Mouse (Mus musculus): ENCODE data around the gene Hnrnpr. TPM values are rescaled to one million over a fixed set of nuclear protein-coding genes. Genes with fewer than 3 reads are reported as not detected.
A peak's percentile ranks its signal among the peaks of the same experiment; 100 is the strongest.

The Hnrnpr gene
- polyA plus RNA-seq, 1 experiment from 2014 or later = 196 TPM

GRCm38 (mm10) chr4:136312616-136313015, 1.9 kb downstream of the Hnrnpr start:
- no peak for DNase-seq (ENCODE audit: low spot score)
- no peak overlapping the region for H3K9ac ChIP-seq (ENCODE audit: low read length)
- 34% methylated on average over 4 of the region's 4 CpGs for WGBS
- H3K27me3 ChIP-seq (ENCODE audit: control insufficient read depth, insufficient read depth, low read length) = no peaks in the 10 kb centered on the region
- peak overlapping the region; percentile 62 for H3K4me2 ChIP-seq (ENCODE audit: low read depth, severe bottlenecking)
- H3K4me1 ChIP-seq (ENCODE audit: control insufficient read depth, insufficient read depth, low read length) = peaks cover 9% of the 10 kb centered on the region
- H3K4me3 ChIP-seq (ENCODE audit: low read depth, low read length) = peak overlapping the region; percentile 100
- H3K36me3 ChIP-seq (ENCODE audit: control insufficient read depth, insufficient read depth, low read length) = peaks cover 2% of the 10 kb centered on the region; the same call in 1 of the 2 replicates
- no peak overlapping the region for H3K27ac ChIP-seq (replicated peaks; ENCODE audit: low read depth, low read length)
- no peaks in the 10 kb centered on the region for H3K9me3 ChIP-seq (ENCODE audit: control insufficient read depth, low read length)
- ATAC-seq (ENCODE audit: insufficient number of reproducible peaks, low FRiP score, low TSS enrichment, low read depth) = no peak

GRCm38 (mm10) chr4:136317667-136318066, 6.9 kb downstream of the Hnrnpr start:
- ATAC-seq (ENCODE audit: insufficient number of reproducible peaks, low FRiP score, low TSS enrichment, low read depth) (no peak), DNase-seq (ENCODE audit: low spot score) (no peak)
- H3K27me3 ChIP-seq (ENCODE audit: control insufficient read depth, insufficient read depth, low read length) = no peaks in the 10 kb centered on the region
- no peak overlapping the region for H3K27ac ChIP-seq (replicated peaks; ENCODE audit: low read depth, low read length)
- H3K9ac ChIP-seq (ENCODE audit: low read length) = no peak overlapping the region
- peaks cover 19% of the 10 kb centered on the region for H3K36me3 ChIP-seq (ENCODE audit: control insufficient read depth, insufficient read depth, low read length)
- 91% methylated on average over 4 of the region's 4 CpGs for whole genome bisulfite sequencing
- H3K4me1 ChIP-seq (ENCODE audit: control insufficient read depth, insufficient read depth, low read length) = peaks cover 4% of the 10 kb centered on the region; the same call in 1 of the 2 replicates
- no peak overlapping the region for H3K4me2 ChIP-seq (ENCODE audit: low read depth, severe bottlenecking)
- no peak overlapping the region for H3K4me3 ChIP-seq (ENCODE audit: low read depth, low read length)
- H3K9me3 ChIP-seq (ENCODE audit: control insufficient read depth, low read length) = no peaks in the 10 kb centered on the region

GRCm38 (mm10) chr4:136320016-136320415, 9.3 kb downstream of the Hnrnpr start:
- H3K4me3 ChIP-seq (ENCODE audit: low read depth, low read length) = no peak overlapping the region
- no peak overlapping the region for H3K9ac ChIP-seq (ENCODE audit: low read length)
- 95% methylated on average over 4 of the region's 4 CpGs for WGBS
- H3K9me3 ChIP-seq (ENCODE audit: control insufficient read depth, low read length) = no peaks in the 10 kb centered on the region
- H3K4me2 ChIP-seq (ENCODE audit: low read depth, severe bottlenecking) = no peak overlapping the region
- DNase-seq (ENCODE audit: low spot score) (no peak), ATAC-seq (ENCODE audit: insufficient number of reproducible peaks, low FRiP score, low TSS enrichment, low read depth) (no peak)
- no peak overlapping the region for H3K27ac ChIP-seq (replicated peaks; ENCODE audit: low read depth, low read length)
- peaks cover 21% of the 10 kb centered on the region for H3K36me3 ChIP-seq (ENCODE audit: control insufficient read depth, insufficient read depth, low read length)
- no peaks in the 10 kb centered on the region for H3K4me1 ChIP-seq (ENCODE audit: control insufficient read depth, insufficient read depth, low read length)
- no peaks in the 10 kb centered on the region for H3K27me3 ChIP-seq (ENCODE audit: control insufficient read depth, insufficient read depth, low read length)

- no peak for ATAC-seq (ENCODE audit: insufficient number of reproducible peaks, low FRiP score, low TSS enrichment, low read depth)
- Histone ChIP-seq H3K9me3 (ENCODE audit: control insufficient read depth, low read length) (no peaks in the 10 kb centered on the region), H3K4me1 (ENCODE audit: control insufficient read depth, insufficient read depth, low read length) (no peaks in the 10 kb centered on the region), H3K4me2 (ENCODE audit: low read depth, severe bottlenecking) (no peak overlapping the region), H3K36me3 (ENCODE audit: control insufficient read depth, insufficient read depth, low read length) (peaks cover 20% of the 10 kb centered on the region), H3K27me3 (ENCODE audit: control insufficient read depth, insufficient read depth, low read length) (no peaks in the 10 kb centered on the region), H3K4me3 (ENCODE audit: low read depth, low read length) (no peak overlapping the region), H3K27ac (replicated peaks; ENCODE audit: low read depth, low read length) (no peak overlapping the region), H3K9ac (ENCODE audit: low read length) (no peak overlapping the region)
- 68% methylated on average over 2 of the region's 2 CpGs for WGBS
- no peak for DNase-seq (ENCODE audit: low spot score)
These were observed 13.5 kb downstream of the Hnrnpr start for GRCm38 (mm10) chr4:136324226-136324625.

- H3K4me2 ChIP-seq (ENCODE audit: low read depth, severe bottlenecking) = no peak overlapping the region
- H3K27me3 ChIP-seq (ENCODE audit: control insufficient read depth, insufficient read depth, low read length) = no peaks in the 10 kb centered on the region
- 89% methylated on average over 5 of the region's 5 CpGs for WGBS
- no peak overlapping the region for H3K4me3 ChIP-seq (ENCODE audit: low read depth, low read length)
- H3K36me3 ChIP-seq (ENCODE audit: control insufficient read depth, insufficient read depth, low read length) = peaks cover 14% of the 10 kb centered on the region
- DNase-seq (ENCODE audit: low spot score) (no peak), ATAC-seq (ENCODE audit: insufficient number of reproducible peaks, low FRiP score, low TSS enrichment, low read depth) (no peak)
- H3K27ac ChIP-seq (replicated peaks; ENCODE audit: low read depth, low read length) = no peak overlapping the region
- H3K9me3 ChIP-seq (ENCODE audit: control insufficient read depth, low read length) = no peaks in the 10 kb centered on the region
- H3K4me1 ChIP-seq (ENCODE audit: control insufficient read depth, insufficient read depth, low read length) = no peaks in the 10 kb centered on the region
- no peak overlapping the region for H3K9ac ChIP-seq (ENCODE audit: low read length)
These were observed 16.5 kb downstream of the Hnrnpr start for GRCm38 (mm10) chr4:136327238-136327637.

GRCm38 (mm10) chr4:136328115-136328514, 17.4 kb downstream of the Hnrnpr start:
- Histone ChIP-seq H3K4me2 (ENCODE audit: low read depth, severe bottlenecking) (no peak overlapping the region), H3K4me3 (ENCODE audit: low read depth, low read length) (no peak overlapping the region), H3K27me3 (ENCODE audit: control insufficient read depth, insufficient read depth, low read length) (no peaks in the 10 kb centered on the region), H3K27ac (replicated peaks; ENCODE audit: low read depth, low read length) (no peak overlapping the region), H3K36me3 (ENCODE audit: control insufficient read depth, insufficient read depth, low read length) (peaks cover 13% of the 10 kb centered on the region), H3K9ac (ENCODE audit: low read length) (no peak overlapping the region), H3K4me1 (ENCODE audit: control insufficient read depth, insufficient read depth, low read length) (no peaks in the 10 kb centered on the region), H3K9me3 (ENCODE audit: control insufficient read depth, low read length) (no peaks in the 10 kb centered on the region)
- DNase-seq (ENCODE audit: low spot score) = no peak
- no peak for ATAC-seq (ENCODE audit: insufficient number of reproducible peaks, low FRiP score, low TSS enrichment, low read depth)

GRCm38 (mm10) chr4:136331709-136332108, 21.0 kb downstream of the Hnrnpr start:
- Histone ChIP-seq H3K36me3 (ENCODE audit: control insufficient read depth, insufficient read depth, low read length) (peaks cover 23% of the 10 kb centered on the region), H3K9me3 (ENCODE audit: control insufficient read depth, low read length) (no peaks in the 10 kb centered on the region), H3K4me3 (ENCODE audit: low read depth, low read length) (no peak overlapping the region), H3K27ac (replicated peaks; ENCODE audit: low read depth, low read length) (no peak overlapping the region), H3K4me1 (ENCODE audit: control insufficient read depth, insufficient read depth, low read length) (no peaks in the 10 kb centered on the region), H3K27me3 (ENCODE audit: control insufficient read depth, insufficient read depth, low read length) (no peaks in the 10 kb centered on the region), H3K4me2 (ENCODE audit: low read depth, severe bottlenecking) (no peak overlapping the region), H3K9ac (ENCODE audit: low read length) (no peak overlapping the region)
- ATAC-seq (ENCODE audit: insufficient number of reproducible peaks, low FRiP score, low TSS enrichment, low read depth) (no peak), DNase-seq (ENCODE audit: low spot score) (no peak)
- 98% methylated on average over 3 of the region's 3 CpGs for WGBS

GRCm38 (mm10) chr4:136333191-136333590, 22.4 kb downstream of the Hnrnpr start:
- H3K4me2 ChIP-seq (ENCODE audit: low read depth, severe bottlenecking) = no peak overlapping the region
- ATAC-seq (ENCODE audit: insufficient number of reproducible peaks, low FRiP score, low TSS enrichment, low read depth) (no peak), DNase-seq (ENCODE audit: low spot score) (no peak)
- H3K36me3 ChIP-seq (ENCODE audit: control insufficient read depth, insufficient read depth, low read length) = peaks cover 25% of the 10 kb centered on the region
- 91% methylated on average over 3 of the region's 3 CpGs for WGBS
- no peaks in the 10 kb centered on the region for H3K27me3 ChIP-seq (ENCODE audit: control insufficient read depth, insufficient read depth, low read length)
- H3K9ac ChIP-seq (ENCODE audit: low read length) = no peak overlapping the region
- no peak overlapping the region for H3K27ac ChIP-seq (replicated peaks; ENCODE audit: low read depth, low read length)
- no peaks in the 10 kb centered on the region for H3K4me1 ChIP-seq (ENCODE audit: control insufficient read depth, insufficient read depth, low read length)
- H3K4me3 ChIP-seq (ENCODE audit: low read depth, low read length) = no peak overlapping the region
- no peaks in the 10 kb centered on the region for H3K9me3 ChIP-seq (ENCODE audit: control insufficient read depth, low read length)

- 88% methylated on average over 2 of the region's 2 CpGs for WGBS
- Histone ChIP-seq H3K9ac (ENCODE audit: low read length) (no peak overlapping the region), H3K4me3 (ENCODE audit: low read depth, low read length) (no peak overlapping the region), H3K27ac (replicated peaks; ENCODE audit: low read depth, low read length) (no peak overlapping the region), H3K9me3 (ENCODE audit: control insufficient read depth, low read length) (no peaks in the 10 kb centered on the region), H3K4me2 (ENCODE audit: low read depth, severe bottlenecking) (no peak overlapping the region), H3K36me3 (ENCODE audit: control insufficient read depth, insufficient read depth, low read length) (peaks cover 19% of the 10 kb centered on the region; the same call in 1 of the 2 replicates), H3K4me1 (ENCODE audit: control insufficient read depth, insufficient read depth, low read length) (no peaks in the 10 kb centered on the region), H3K27me3 (ENCODE audit: control insufficient read depth, insufficient read depth, low read length) (no peaks in the 10 kb centered on the region)
- DNase-seq (ENCODE audit: low spot score) (no peak), ATAC-seq (ENCODE audit: insufficient number of reproducible peaks, low FRiP score, low TSS enrichment, low read depth) (no peak)
These were observed 24.3 kb downstream of the Hnrnpr start for GRCm38 (mm10) chr4:136335065-136335464.

Data from limb, embryonic 11.5 days (tissue).